27 mouse cellular contexts compared by ENCODE assay signal in genomic region chr19:54429062-54429461, GRCm38 (mm10).
DNase-seq lines count a peak whose midpoint lies in the region; ATAC-seq and TF ChIP-seq lines count a peak whose summit lies in the region.
"Had no signal": no experiment of that assay in that cellular context is flagged by ENCODE, and none has a peak within 500 bp of the region (broad histone marks: within the 10 kb centered on the region; RNA-seq: fewer than 3 reads in every experiment).

No protein-coding gene starts in this region.

- H3K4me1 ChIP-seq in embryonic facial prominence, embryonic 11.5 days (ENCODE audit: control insufficient read depth, insufficient read depth, low read length): no peaks in the 10 kb centered on the region
- 0 out of 2 replicates have a peak, but pooled peaks cover 4% of the 10 kb centered on the region for H3K4me1 ChIP-seq in limb, embryonic 14.5 days (ENCODE audit: control insufficient read depth, insufficient read depth, low read length)
- H3K4me1 ChIP-seq in heart, adult 2 months (ENCODE audit: control insufficient read depth, insufficient read depth, low read length): no peaks in the 10 kb centered on the region
- no peaks in the 10 kb centered on the region for H3K4me1 ChIP-seq in thymus, adult 2 months (replicated peaks; ENCODE audit: control insufficient read depth, insufficient read depth, low read length)
- H3K4me1 ChIP-seq: forebrain, embryonic 13.5 days; heart, embryonic 13.5 days; hindbrain, embryonic 13.5 days; midbrain, embryonic 10.5 days; midbrain, embryonic 15.5 days; neural tube, embryonic 15.5 days had no signal

- no peaks in the 10 kb centered on the region for H3K79me2 ChIP-seq in heart, adult 2 months (replicated peaks; ENCODE audit: control insufficient read depth, insufficient read depth, low read length)

- no peak for TF ChIP-seq CTCF in heart, adult 2 months (IDR thresholded peaks at IDR 0.05)
- no peak for TF ChIP-seq CTCF in thymus, adult 2 months (IDR thresholded peaks at IDR 0.05; ENCODE audit: borderline replicate concordance, control insufficient read depth, extremely low read depth, insufficient read depth, low read length, poor library complexity)

- no peak overlapping the region for H3K9ac ChIP-seq in embryonic facial prominence, embryonic 11.5 days (replicated peaks; ENCODE audit: low read length)
- no peak overlapping the region for H3K9ac ChIP-seq in limb, embryonic 14.5 days (ENCODE audit: low read depth, low read length, severe bottlenecking)
- no peak overlapping the region for H3K9ac ChIP-seq in heart, adult 2 months (ENCODE audit: low read depth, low read length)
- H3K9ac ChIP-seq: forebrain, embryonic 13.5 days; heart, embryonic 13.5 days; hindbrain, embryonic 13.5 days; liver, embryonic 14.5 days; midbrain, embryonic 15.5 days; neural tube, embryonic 15.5 days had no signal

- no peak overlapping the region for H3K4me3 ChIP-seq in embryonic facial prominence, embryonic 11.5 days (ENCODE audit: low read depth, low read length)
- no peak overlapping the region for H3K4me3 ChIP-seq in limb, embryonic 14.5 days (replicated peaks; ENCODE audit: low read length)
- H3K4me3 ChIP-seq in heart, adult 2 months: no peak overlapping the region
- no peak overlapping the region for H3K4me3 ChIP-seq in thymus, adult 2 months (ENCODE audit: control insufficient read depth, insufficient read depth, low read length)
- H3K4me3 ChIP-seq: forebrain, embryonic 13.5 days; heart, embryonic 13.5 days; hindbrain, embryonic 13.5 days; midbrain, embryonic 10.5 days; midbrain, embryonic 15.5 days; neural tube, embryonic 15.5 days had no signal

- H3K36me3 ChIP-seq in embryonic facial prominence, embryonic 11.5 days (replicated peaks; ENCODE audit: control insufficient read depth, insufficient read depth, low read depth, low read length): no peaks in the 10 kb centered on the region
- no peaks in the 10 kb centered on the region for H3K36me3 ChIP-seq in limb, embryonic 14.5 days (ENCODE audit: control insufficient read depth, insufficient read depth, low read length)
- H3K36me3 ChIP-seq in heart, adult 2 months (ENCODE audit: control insufficient read depth, insufficient read depth, low read length): no peaks in the 10 kb centered on the region
- H3K36me3 ChIP-seq in thymus, adult 2 months (ENCODE audit: control insufficient read depth, insufficient read depth, low read length): no peaks in the 10 kb centered on the region
- H3K36me3 ChIP-seq: heart, embryonic 13.5 days; hindbrain, embryonic 13.5 days; midbrain, embryonic 10.5 days; midbrain, embryonic 15.5 days; neural tube, embryonic 15.5 days had no signal

- DNase-seq in 3T3-L1 (ENCODE audit: low read depth, low spot score) (peak; percentile 43), NIH3T3 (ENCODE audit: low read depth) (peak; percentile 33)
- peak; percentile 65 for DNase-seq in embryonic facial prominence, embryonic 11.5 days (ENCODE audit: low spot score)
- peak; percentile 74 for DNase-seq in limb, embryonic 14.5 days (ENCODE audit: low spot score)
- DNase-seq in heart, adult 2 months: no peak
- no peak for DNase-seq in thymus, adult 2 months
- DNase-seq: adrenal gland, adult 8-10 months; cerebellum, adult 11 months; cerebellum, postnatal 10 days; gastrocnemius, postnatal 25 days; heart, postnatal 10 days; kidney, adult 18-20 months; kidney, postnatal 4 days; liver; lung, adult 2 months; lung, postnatal 14 days; retina, postnatal 1 day; right cerebral cortex, postnatal 14 days had no signal

- H3K4me2 ChIP-seq in embryonic facial prominence, embryonic 11.5 days (ENCODE audit: low read depth, low read length): no peak overlapping the region
- no peak overlapping the region for H3K4me2 ChIP-seq in limb, embryonic 14.5 days (replicated peaks; ENCODE audit: low read depth, low read length, severe bottlenecking)
- H3K4me2 ChIP-seq: forebrain, embryonic 13.5 days; heart, embryonic 13.5 days; hindbrain, embryonic 13.5 days; midbrain, embryonic 15.5 days; neural tube, embryonic 15.5 days had no signal

- H3K9me3 ChIP-seq in embryonic facial prominence, embryonic 11.5 days (replicated peaks; ENCODE audit: control insufficient read depth, low read length): no peaks in the 10 kb centered on the region
- no peaks in the 10 kb centered on the region for H3K9me3 ChIP-seq in limb, embryonic 14.5 days (ENCODE audit: control insufficient read depth, low read length)
- H3K9me3 ChIP-seq: midbrain, embryonic 15.5 days; neural tube, embryonic 15.5 days had no signal

- H3K27me3 ChIP-seq in embryonic facial prominence, embryonic 11.5 days (ENCODE audit: control insufficient read depth, insufficient read depth, low read length): no peaks in the 10 kb centered on the region
- no peaks in the 10 kb centered on the region for H3K27me3 ChIP-seq in limb, embryonic 14.5 days (ENCODE audit: control insufficient read depth, insufficient read depth, low read length)
- H3K27me3 ChIP-seq in heart, adult 2 months (ENCODE audit: control insufficient read depth, insufficient read depth, low read length): no peaks in the 10 kb centered on the region
- no peaks in the 10 kb centered on the region for H3K27me3 ChIP-seq in thymus, adult 2 months (ENCODE audit: control insufficient read depth, insufficient read depth, low read length)
- H3K27me3 ChIP-seq: CH12.LX; forebrain, embryonic 13.5 days; heart, embryonic 13.5 days; hindbrain, embryonic 13.5 days; midbrain, embryonic 15.5 days; neural tube, embryonic 15.5 days had no signal

- WGBS in embryonic facial prominence, embryonic 11.5 days: 37% methylated on average over 2 of the region's 2 CpGs
- 27% methylated on average over 2 of the region's 2 CpGs for WGBS in limb, embryonic 14.5 days
- whole genome bisulfite sequencing in heart, adult 2 months: 55% methylated on average over 2 of the region's 2 CpGs
- WGBS in thymus, adult 2 months: 66% methylated on average over 2 of the region's 2 CpGs

- H3K27ac ChIP-seq in embryonic facial prominence, embryonic 11.5 days (replicated peaks; ENCODE audit: low read depth, low read length): no peak overlapping the region
- no peak overlapping the region for H3K27ac ChIP-seq in limb, embryonic 14.5 days (replicated peaks; ENCODE audit: low read depth, low read length)
- no peak overlapping the region for H3K27ac ChIP-seq in heart, adult 2 months
- no peak overlapping the region for H3K27ac ChIP-seq in thymus, adult 2 months (ENCODE audit: control insufficient read depth, insufficient read depth, low read length)
- H3K27ac ChIP-seq: forebrain, embryonic 13.5 days; heart, embryonic 13.5 days; hindbrain, embryonic 13.5 days; kidney, postnatal 0 days; liver, embryonic 14.5 days; midbrain, embryonic 10.5 days; midbrain, embryonic 15.5 days; neural tube, embryonic 15.5 days had no signal

- no peak for TF ChIP-seq EP300 in heart, adult 2 months (IDR thresholded peaks at IDR 0.05; ENCODE audit: insufficient read depth, low read depth, low read length)

- no peak for ATAC-seq in embryonic facial prominence, embryonic 11.5 days (replicated peaks; ENCODE audit: insufficient number of reproducible peaks, low FRiP score, low TSS enrichment, low read depth)
- no peak for ATAC-seq in limb, embryonic 14.5 days (ENCODE audit: low FRiP score, low read depth)
- ATAC-seq: forebrain, embryonic 13.5 days; midbrain, embryonic 15.5 days had no signal

- intact Hi-C loops in heart, adult 2 months (cut with DNase I): no loop called here

- TF ChIP-seq POLR2A in limb, embryonic 14.5 days (IDR thresholded peaks at IDR 0.05; ENCODE audit: borderline replicate concordance, extremely low read depth, insufficient read depth, insufficient read length): no peak
- TF ChIP-seq POLR2A in heart, adult 2 months (IDR thresholded peaks at IDR 0.05; ENCODE audit: insufficient read depth, low read depth, low read length): no peak
- no peak for TF ChIP-seq POLR2A in thymus, adult 2 months (IDR thresholded peaks at IDR 0.05; ENCODE audit: control insufficient read depth, extremely low read depth, insufficient read depth, low read length, poor library complexity)

Comparison
In these comparisons a context has a peak if more than half of its experiments do, and no peak if none do; other contexts are left out.
1. DNase-seq: peak in 3T3-L1 (single experiment), NIH3T3 (single experiment), embryonic facial prominence, embryonic 11.5 days (single experiment) and limb, embryonic 14.5 days (single experiment); none in heart, adult 2 months (0 of 2) and thymus, adult 2 months (single experiment).